Mouse (Mus musculus): ENCODE measurements at regions not wholly inside any gene's neighbourhood (a gene's known extent, or its start where the extent isn't known, plus 50 kb on each side); places are given as distances from the start of the nearest gene placed in this dataset.

- no peaks in the 10 kb centered on the region for H3K36me3 ChIP-seq (replicated peaks)
- peaks cover 19% of the 10 kb centered on the region for H3K4me1 ChIP-seq
- WGBS: 61% methylated on average over 6 of the region's 6 CpGs
- H3K27me3 ChIP-seq (ENCODE audit: poor library complexity, severe bottlenecking): no peaks in the 10 kb centered on the region; the same call in 1 of the 2 replicates
- no peak overlapping the region for H3K4me3 ChIP-seq
- DNase-seq (ENCODE audit: extremely low spot score, low spot score): peak; percentile 50
- no peak overlapping the region for H3K27ac ChIP-seq
- no peaks in the 10 kb centered on the region for H3K9me3 ChIP-seq
Measured at GRCm38 (mm10) chr2:33957754-33958153, 70.0 kb upstream of the Mvb12b start.

- Histone ChIP-seq H3K27me3 (ENCODE audit: poor library complexity, severe bottlenecking) (no peaks in the 10 kb centered on the region), H3K9me3 (no peaks in the 10 kb centered on the region), H3K4me1 (peaks cover 11% of the 10 kb centered on the region), H3K36me3 (replicated peaks) (no peaks in the 10 kb centered on the region), H3K27ac (no peak overlapping the region), H3K4me3 (no peak overlapping the region)
- WGBS: 82% methylated on average over 3 of the region's 3 CpGs
- DNase-seq (ENCODE audit: extremely low spot score, low spot score): no peak
Measured at GRCm38 (mm10) chr2:33944301-33944700, 56.6 kb upstream of the Mvb12b start.

GRCm38 (mm10) chr2:33942085-33942484, 54.3 kb upstream of the Mvb12b start:
- H3K4me3 ChIP-seq: no peak overlapping the region
- H3K27ac ChIP-seq: 0 out of 2 replicates have a peak overlapping the region, but pooled peaks have one; percentile 8
- H3K27me3 ChIP-seq (ENCODE audit: poor library complexity, severe bottlenecking): no peaks in the 10 kb centered on the region
- peaks cover 11% of the 10 kb centered on the region for H3K4me1 ChIP-seq
- no peak for DNase-seq (ENCODE audit: extremely low spot score, low spot score)
- 68% methylated on average over 2 of the region's 2 CpGs for WGBS
- no peaks in the 10 kb centered on the region for H3K9me3 ChIP-seq
- no peaks in the 10 kb centered on the region for H3K36me3 ChIP-seq (replicated peaks)

- Histone ChIP-seq H3K36me3 (replicated peaks) (no peaks in the 10 kb centered on the region), H3K4me1 (peaks cover 11% of the 10 kb centered on the region), H3K27ac (no peak overlapping the region), H3K27me3 (ENCODE audit: poor library complexity, severe bottlenecking) (no peaks in the 10 kb centered on the region), H3K4me3 (no peak overlapping the region), H3K9me3 (no peaks in the 10 kb centered on the region)
- 91% methylated on average over 11 of the region's 11 CpGs for WGBS
- DNase-seq (ENCODE audit: extremely low spot score, low spot score): no peak
Measured at GRCm38 (mm10) chr2:33941316-33941715, 53.6 kb upstream of the Mvb12b start.

GRCm38 (mm10) chr2:33939836-33940235, 52.1 kb upstream of the Mvb12b start:
- no peak for DNase-seq (ENCODE audit: extremely low spot score, low spot score)
- Histone ChIP-seq H3K27me3 (ENCODE audit: poor library complexity, severe bottlenecking) (no peaks in the 10 kb centered on the region), H3K4me1 (peaks cover 11% of the 10 kb centered on the region), H3K4me3 (no peak overlapping the region), H3K36me3 (replicated peaks) (no peaks in the 10 kb centered on the region), H3K9me3 (no peaks in the 10 kb centered on the region), H3K27ac (no peak overlapping the region)
- WGBS: 93% methylated on average over 4 of the region's 4 CpGs

Measured in forebrain, embryonic 10.5 days (tissue).